9 mouse cellular contexts compared by ENCODE assay signal in the genomic region with DNA sequence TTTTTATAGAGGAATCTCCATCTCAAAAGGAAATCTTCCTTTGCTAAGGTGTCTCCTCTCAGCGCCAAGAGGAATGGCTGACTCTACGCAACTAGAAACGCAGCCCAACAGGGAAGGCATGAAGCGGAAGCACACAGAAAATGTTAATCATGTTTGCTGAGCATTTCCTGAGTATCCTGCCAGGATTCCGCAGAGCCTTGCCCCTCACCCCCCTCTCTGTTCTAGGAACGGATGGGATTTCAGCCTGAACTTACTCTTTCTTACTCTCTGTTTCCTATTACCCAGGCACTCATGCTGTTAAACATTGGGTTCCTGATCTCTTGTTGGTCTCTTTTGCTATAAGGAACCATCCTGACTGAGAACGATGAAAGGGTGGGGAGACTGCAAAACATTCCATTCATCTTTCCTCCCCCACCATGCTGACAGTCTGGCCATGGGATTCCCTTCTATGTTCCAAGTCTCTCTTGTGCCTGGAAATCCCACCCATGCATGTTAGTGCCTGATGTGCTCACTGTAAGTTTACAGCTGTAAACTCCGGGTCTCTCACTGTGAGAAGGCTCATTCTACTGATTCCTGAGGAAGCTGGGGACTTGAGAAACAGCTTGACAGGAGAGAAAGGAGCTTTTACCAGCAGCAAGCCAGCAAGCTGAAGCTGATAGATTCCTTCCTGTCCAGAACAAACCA.
DNase-seq lines count a peak whose midpoint lies in the region; ATAC-seq and TF ChIP-seq lines count a peak whose summit lies in the region.
"Had no signal": no experiment of that assay in that cellular context is flagged by ENCODE, and none has a peak within 500 bp of the region (broad histone marks: within the 10 kb centered on the region; RNA-seq: fewer than 3 reads in every experiment).

No protein-coding gene starts in this region.

- H3K9ac ChIP-seq in midbrain, embryonic 11.5 days (ENCODE audit: low read length), result no peak overlapping the region
- no peak overlapping the region for H3K9ac ChIP-seq in midbrain, embryonic 14.5 days (replicated peaks; ENCODE audit: low read length)
- H3K9ac ChIP-seq in kidney, postnatal 0 days (ENCODE audit: low read depth, low read length), result no peak overlapping the region
- no peak overlapping the region for H3K9ac ChIP-seq in midbrain, embryonic 16.5 days (ENCODE audit: low read depth, low read length)
- H3K9ac ChIP-seq: midbrain, embryonic 15.5 days had no signal

- H3K9me3 ChIP-seq in midbrain, embryonic 11.5 days (ENCODE audit: control insufficient read depth, low read length), result no peaks in the 10 kb centered on the region
- H3K9me3 ChIP-seq in midbrain, embryonic 14.5 days (ENCODE audit: control insufficient read depth, low read length), result no peaks in the 10 kb centered on the region
- no peaks in the 10 kb centered on the region for H3K9me3 ChIP-seq in kidney, postnatal 0 days (replicated peaks; ENCODE audit: low read length)
- H3K9me3 ChIP-seq in midbrain, embryonic 16.5 days (replicated peaks; ENCODE audit: control insufficient read depth, low read length, poor library complexity, severe bottlenecking), result no peaks in the 10 kb centered on the region
- H3K9me3 ChIP-seq: midbrain, embryonic 15.5 days had no signal

- H3K4me2 ChIP-seq in midbrain, embryonic 11.5 days, result no peak overlapping the region
- no peak overlapping the region for H3K4me2 ChIP-seq in midbrain, embryonic 14.5 days (ENCODE audit: low read length)
- peak overlapping the region; percentile 14; the same call in 1 of the 2 replicates for H3K4me2 ChIP-seq in kidney, postnatal 0 days (ENCODE audit: low read length)
- H3K4me2 ChIP-seq in midbrain, embryonic 16.5 days (ENCODE audit: low read length), result no peak overlapping the region
- H3K4me2 ChIP-seq: midbrain, embryonic 15.5 days had no signal

- no peak for ATAC-seq in midbrain, embryonic 11.5 days (ENCODE audit: low FRiP score)
- ATAC-seq in midbrain, embryonic 14.5 days (ENCODE audit: low FRiP score, low TSS enrichment), result no peak
- no peak for ATAC-seq in kidney, postnatal 0 days (replicated peaks; ENCODE audit: low FRiP score, low read depth)
- no peak for ATAC-seq in midbrain, embryonic 16.5 days
- ATAC-seq: midbrain, embryonic 15.5 days had no signal

- H3K4me1 ChIP-seq in midbrain, embryonic 11.5 days (ENCODE audit: control insufficient read depth, insufficient read depth, low read length), result no peaks in the 10 kb centered on the region
- H3K4me1 ChIP-seq in midbrain, embryonic 14.5 days (ENCODE audit: control insufficient read depth, insufficient read depth, low read length), result no peaks in the 10 kb centered on the region
- H3K4me1 ChIP-seq in kidney, postnatal 0 days (replicated peaks; ENCODE audit: insufficient read depth, low read length), result 0 out of 2 replicates have a peak, but pooled peaks cover 4% of the 10 kb centered on the region
- no peaks in the 10 kb centered on the region for H3K4me1 ChIP-seq in midbrain, embryonic 16.5 days (ENCODE audit: control insufficient read depth, insufficient read depth, low read length)
- H3K4me1 ChIP-seq: midbrain, embryonic 15.5 days had no signal

- DNase-seq in heart, adult 11 months, result peak; percentile 86
- DNase-seq in heart, postnatal 25 days (ENCODE audit: low spot score), result no peak
- DNase-seq in midbrain, embryonic 11.5 days (ENCODE audit: low spot score, missing footprints), result peak; percentile 72
- no peak for DNase-seq in midbrain, embryonic 14.5 days
- peak; percentile 86 for DNase-seq in kidney, postnatal 0 days (ENCODE audit: low spot score)
- DNase-seq in spleen, postnatal 14 days (ENCODE audit: low spot score in 2 of 2), result no peak
- no peak for DNase-seq in urinary bladder, adult 18-20 months (ENCODE audit: low spot score in 2 of 2)

- no peaks in the 10 kb centered on the region for H3K36me3 ChIP-seq in midbrain, embryonic 11.5 days (ENCODE audit: control insufficient read depth, insufficient read depth, low read length)
- no peaks in the 10 kb centered on the region for H3K36me3 ChIP-seq in midbrain, embryonic 14.5 days (ENCODE audit: control insufficient read depth, insufficient read depth, low read length)
- no peaks in the 10 kb centered on the region for H3K36me3 ChIP-seq in kidney, postnatal 0 days (ENCODE audit: insufficient read depth, low read length)
- no peaks in the 10 kb centered on the region for H3K36me3 ChIP-seq in midbrain, embryonic 16.5 days (ENCODE audit: control insufficient read depth, insufficient read depth, low read length)
- H3K36me3 ChIP-seq: midbrain, embryonic 15.5 days had no signal

- TF ChIP-seq CTCF in kidney, postnatal 0 days (IDR thresholded peaks at IDR 0.05; ENCODE audit: low read depth), result no peak

- H3K4me3 ChIP-seq in midbrain, embryonic 11.5 days (ENCODE audit: low read depth, low read length), result no peak overlapping the region
- no peak overlapping the region for H3K4me3 ChIP-seq in midbrain, embryonic 14.5 days (replicated peaks; ENCODE audit: low read depth, low read length)
- H3K4me3 ChIP-seq in kidney, postnatal 0 days (replicated peaks; ENCODE audit: low read depth, low read length), result no peak overlapping the region
- no peak overlapping the region for H3K4me3 ChIP-seq in midbrain, embryonic 16.5 days (ENCODE audit: low read depth, low read length)
- H3K4me3 ChIP-seq: midbrain, embryonic 15.5 days had no signal

- H3K27ac ChIP-seq in midbrain, embryonic 11.5 days (ENCODE audit: low read depth, low read length), result no peak overlapping the region
- no peak overlapping the region for H3K27ac ChIP-seq in midbrain, embryonic 14.5 days (replicated peaks; ENCODE audit: low read depth, low read length)
- peak overlapping the region; percentile 62 for H3K27ac ChIP-seq in kidney, postnatal 0 days
- H3K27ac ChIP-seq in midbrain, embryonic 16.5 days (ENCODE audit: low read length), result no peak overlapping the region
- H3K27ac ChIP-seq: midbrain, embryonic 15.5 days had no signal

- intact Hi-C loops in heart, postnatal 25 days (cut with DNase I), result no loop called here

- 68% methylated on average over 8 of the region's 8 CpGs for WGBS in midbrain, embryonic 11.5 days
- 69% methylated on average over 8 of the region's 8 CpGs for WGBS in midbrain, embryonic 14.5 days
- WGBS in kidney, postnatal 0 days, result 28% methylated on average over 8 of the region's 8 CpGs
- WGBS in midbrain, embryonic 16.5 days, result 57% methylated on average over 8 of the region's 8 CpGs

- H3K27me3 ChIP-seq in midbrain, embryonic 11.5 days (ENCODE audit: control insufficient read depth, insufficient read depth, low read length), result no peaks in the 10 kb centered on the region
- no peaks in the 10 kb centered on the region for H3K27me3 ChIP-seq in midbrain, embryonic 14.5 days (ENCODE audit: control insufficient read depth, insufficient read depth, low read length)
- H3K27me3 ChIP-seq in kidney, postnatal 0 days (ENCODE audit: insufficient read depth, low read length), result no peaks in the 10 kb centered on the region
- H3K27me3 ChIP-seq in midbrain, embryonic 16.5 days (ENCODE audit: control insufficient read depth, insufficient read depth, low read depth, low read length), result no peaks in the 10 kb centered on the region
- H3K27me3 ChIP-seq: midbrain, embryonic 15.5 days had no signal

Comparison
In these comparisons a context has a peak if more than half of its experiments do, and no peak if none do; other contexts are left out.
1. DNase-seq: peak in heart, adult 11 months (single experiment), midbrain, embryonic 11.5 days (single experiment) and kidney, postnatal 0 days (single experiment); none in heart, postnatal 25 days (single experiment), midbrain, embryonic 14.5 days (single experiment), spleen, postnatal 14 days (0 of 2) and urinary bladder, adult 18-20 months (0 of 2).